Mouse (Mus musculus): ENCODE data around the gene Adh1.
A peak's percentile ranks its signal among the peaks of the same experiment; 100 is the strongest.

Adh1 gene

DNA sequence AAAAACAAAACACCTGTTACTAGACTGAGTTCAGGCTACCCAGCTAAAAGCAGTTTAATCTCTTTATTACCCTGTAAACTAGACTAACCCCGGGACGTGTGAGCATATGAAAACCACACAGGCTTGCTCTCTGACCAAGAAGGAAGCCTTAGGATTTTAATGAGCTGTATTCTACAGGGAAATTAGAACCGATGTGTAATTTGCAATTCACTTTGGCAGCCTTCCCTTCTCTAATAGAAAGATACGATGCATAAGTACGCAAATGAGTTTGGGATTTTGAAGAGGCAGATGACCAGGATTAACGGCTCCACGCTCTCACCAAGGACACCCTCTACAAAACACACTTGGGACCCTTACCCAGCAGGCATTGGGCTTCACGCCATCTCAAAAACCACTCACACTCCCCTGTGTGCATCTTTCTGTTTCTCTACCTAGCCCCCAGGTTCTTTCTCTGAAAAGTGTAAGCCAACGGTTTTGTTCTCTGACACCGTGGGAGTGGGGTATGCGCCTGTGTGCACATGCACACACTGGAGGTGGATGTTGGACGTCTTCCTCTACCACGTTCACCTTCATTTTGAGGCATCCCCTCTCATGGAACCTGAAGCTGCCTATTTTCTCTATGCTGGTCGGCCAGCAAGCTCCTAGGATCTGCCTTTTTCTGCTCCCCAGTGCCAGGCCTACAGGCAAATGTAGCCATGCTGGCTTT, 18.6 kb upstream of the Adh1 start:
- DNase-seq = peak in 1 of 2 experiments; percentile 27

DNA sequence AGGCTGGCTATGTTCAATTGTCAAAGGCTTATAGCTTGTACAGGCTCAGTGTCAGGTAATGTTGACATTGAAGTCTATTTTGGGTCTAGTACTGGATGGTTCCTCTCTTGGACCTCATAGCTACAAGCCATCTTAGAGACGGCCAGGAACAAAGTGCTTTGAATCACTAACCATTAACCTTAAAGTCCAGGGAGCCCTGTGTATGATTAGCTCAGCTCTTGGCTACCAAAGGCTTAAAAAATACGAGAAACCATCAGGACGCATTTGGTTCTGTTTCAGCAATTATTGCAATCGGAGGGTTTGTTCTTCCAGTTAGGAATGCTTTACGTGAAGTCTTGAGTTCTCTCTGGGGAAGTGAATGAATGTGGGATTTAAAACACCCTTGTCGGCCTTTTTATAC, 17.9 kb upstream of the Adh1 start:
- peak; percentile 43 to 84 for DNase-seq

DNA sequence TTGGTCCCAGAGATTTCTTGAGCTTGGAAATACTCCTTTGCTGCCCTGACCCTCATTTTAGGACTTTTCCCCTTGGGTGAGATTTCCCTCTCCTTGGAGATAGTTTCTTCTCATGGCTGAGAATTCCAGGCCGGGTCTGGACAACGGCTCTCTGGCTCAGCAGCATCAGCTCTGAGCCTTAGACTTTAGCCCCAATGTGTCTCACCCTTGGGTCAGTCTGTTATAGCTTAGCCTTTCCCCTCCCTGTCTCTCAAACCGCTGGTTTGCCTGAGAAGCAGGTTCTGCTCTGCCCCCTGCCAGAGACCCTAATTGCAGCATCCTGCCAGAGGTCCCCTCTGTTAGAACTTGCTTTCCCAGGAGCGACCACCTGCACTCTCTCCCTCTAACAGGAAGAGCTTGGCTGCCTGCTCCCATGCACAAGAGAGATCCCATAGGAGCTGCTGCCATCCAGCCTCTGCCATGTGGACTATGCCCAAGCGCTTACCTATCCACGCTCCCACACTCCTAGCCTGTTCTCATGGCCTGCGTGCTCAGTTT, 16.4 kb upstream of the Adh1 start:
- DNase-seq = peak; percentile 60 to 72

DNA sequence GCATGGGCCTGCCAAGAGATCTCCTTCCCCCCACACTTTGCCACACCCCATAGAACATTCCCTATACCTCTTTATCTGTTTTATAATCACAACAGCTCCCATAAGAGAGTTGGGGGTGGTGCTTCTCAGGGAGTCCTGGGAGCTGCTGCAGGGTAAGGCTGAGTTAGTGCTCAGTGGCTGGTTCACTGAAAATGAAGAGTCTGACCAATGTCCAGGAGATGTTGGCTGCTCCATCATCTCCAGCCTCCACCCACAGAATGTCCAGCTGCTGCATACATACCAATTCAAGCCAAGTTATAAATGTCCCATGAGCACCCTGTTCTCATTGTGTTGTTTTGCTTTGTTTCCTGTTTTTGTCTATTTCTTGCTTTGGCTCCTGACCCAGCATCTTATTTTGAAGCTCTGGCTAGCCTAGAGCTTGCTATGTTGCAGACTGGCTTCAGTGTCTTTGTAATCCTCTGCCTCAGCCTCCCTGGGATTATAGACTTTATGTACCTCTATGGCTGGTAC, 14.2 kb upstream of the Adh1 start:
- DNase-seq = no peak

DNA sequence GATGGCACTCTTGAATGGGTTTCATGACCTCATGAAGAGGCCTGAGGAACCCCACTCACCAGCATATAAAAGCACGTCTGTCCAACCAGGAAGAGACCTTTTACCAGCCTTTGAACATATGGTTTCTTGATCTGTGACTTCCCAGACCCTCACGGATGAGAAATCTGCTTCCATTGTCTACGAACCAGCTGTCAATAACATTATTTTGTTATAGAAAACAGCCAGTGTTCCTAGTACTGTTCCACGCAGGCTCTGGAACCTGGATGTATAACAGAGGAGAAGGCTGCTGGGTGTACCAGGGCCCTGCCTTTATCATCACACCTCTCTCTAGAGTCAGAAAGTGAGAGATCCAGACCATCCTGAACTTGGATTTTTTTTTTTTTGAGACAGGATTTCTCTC, 13.6 kb upstream of the Adh1 start:
- DNase-seq = no peak

DNA sequence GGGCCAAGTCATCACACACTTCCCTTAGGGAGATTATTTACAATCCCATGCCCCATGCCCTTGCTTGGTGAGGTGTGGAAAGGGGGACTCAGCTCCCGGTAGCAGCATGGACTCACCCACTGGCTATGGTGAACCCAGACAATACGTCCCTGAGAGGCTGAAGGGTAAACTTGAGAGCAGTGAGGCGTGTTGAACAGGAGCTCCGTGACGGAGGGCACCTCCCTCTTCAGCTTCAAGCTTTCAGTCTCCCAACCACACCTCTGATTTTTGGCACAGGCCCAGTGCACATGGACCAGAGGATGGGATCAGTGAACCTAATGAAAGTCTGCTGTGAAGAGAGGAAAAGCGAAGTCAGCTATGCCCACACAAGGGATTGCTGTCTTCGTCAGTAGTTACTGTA, 12.8 kb upstream of the Adh1 start:
- DNase-seq = peak; percentile 94 to 96

DNA sequence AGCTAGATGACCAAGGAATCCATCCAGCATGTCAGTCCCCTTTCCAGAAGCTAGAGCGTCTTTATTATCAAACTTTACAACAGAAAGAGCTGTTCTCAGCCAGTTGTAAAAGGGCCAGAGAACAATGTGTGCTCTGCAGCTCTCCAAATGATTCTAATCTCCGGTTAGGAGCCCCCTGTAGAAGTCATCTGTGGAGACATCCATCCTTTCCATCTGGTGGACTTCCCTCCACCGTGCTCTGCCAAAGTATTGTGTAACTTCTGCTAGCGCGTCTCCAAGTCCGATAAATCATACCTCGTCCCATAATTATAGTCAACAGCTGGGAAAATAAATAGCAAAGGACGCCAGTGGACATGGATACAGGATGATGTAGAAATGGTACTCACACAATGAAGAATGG, 12.0 kb upstream of the Adh1 start:
- peak; percentile 36 to 64 for DNase-seq

DNA sequence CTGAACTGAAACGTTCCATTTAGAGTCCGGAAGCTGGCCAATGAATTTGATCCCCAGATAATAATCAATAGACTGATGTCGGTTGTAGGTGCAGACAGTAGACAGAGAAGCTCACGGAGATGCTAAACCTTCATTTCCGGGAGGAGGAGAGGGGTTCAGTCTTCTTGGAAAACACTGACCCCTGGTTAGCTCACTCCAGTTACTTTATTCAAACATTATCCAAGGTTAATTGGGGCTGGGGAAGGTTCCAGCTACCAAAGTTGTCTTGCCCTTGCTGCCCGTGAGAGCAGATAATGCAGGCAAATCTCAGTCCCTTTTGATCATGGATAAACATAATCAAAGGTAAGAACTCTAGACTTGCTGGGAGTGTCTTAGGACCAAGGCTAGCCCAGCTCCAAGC, 9.6 kb upstream of the Adh1 start:
- peak in 1 of 2 experiments; percentile 35 for DNase-seq

DNA sequence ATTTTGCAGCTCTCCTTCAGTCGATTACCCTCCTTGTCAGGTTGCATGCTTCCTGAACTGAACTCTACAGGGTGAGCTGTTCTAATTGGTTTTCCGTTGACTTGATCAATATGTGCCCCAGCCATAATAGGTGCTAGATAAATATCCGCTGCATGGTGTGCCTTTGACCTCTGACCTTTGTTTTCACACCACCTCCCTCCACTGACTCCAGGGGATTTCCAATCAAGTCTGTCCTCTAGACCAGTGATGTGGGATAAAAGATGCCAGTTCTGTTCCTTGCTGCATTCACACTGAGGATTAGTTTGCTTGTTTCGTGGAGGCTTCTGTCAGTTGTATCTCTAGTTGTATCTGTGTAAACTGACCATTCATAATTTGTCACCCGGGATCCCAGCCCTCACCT, 6.6 kb upstream of the Adh1 start:
- DNase-seq = no peak

DNA sequence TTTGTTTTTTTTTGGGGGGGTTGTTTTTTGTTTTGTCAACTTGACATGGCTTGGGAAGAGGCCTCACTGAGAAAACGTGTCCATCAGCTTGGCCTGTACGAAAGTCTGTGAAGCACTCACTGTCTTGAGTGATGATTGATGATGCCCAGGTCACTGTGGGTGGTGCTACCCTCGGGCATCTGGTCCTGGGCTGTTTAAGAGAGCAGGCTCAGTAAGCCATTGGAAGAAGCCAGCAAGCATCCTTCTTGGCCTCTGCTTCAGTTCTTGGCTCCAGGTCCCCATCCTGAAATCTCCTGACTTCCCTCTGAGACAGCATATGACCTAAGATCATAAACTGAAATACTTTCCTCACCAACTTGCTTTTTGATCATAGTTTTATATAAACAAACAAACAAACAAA, 5.4 kb upstream of the Adh1 start:
- no peak for DNase-seq

DNA sequence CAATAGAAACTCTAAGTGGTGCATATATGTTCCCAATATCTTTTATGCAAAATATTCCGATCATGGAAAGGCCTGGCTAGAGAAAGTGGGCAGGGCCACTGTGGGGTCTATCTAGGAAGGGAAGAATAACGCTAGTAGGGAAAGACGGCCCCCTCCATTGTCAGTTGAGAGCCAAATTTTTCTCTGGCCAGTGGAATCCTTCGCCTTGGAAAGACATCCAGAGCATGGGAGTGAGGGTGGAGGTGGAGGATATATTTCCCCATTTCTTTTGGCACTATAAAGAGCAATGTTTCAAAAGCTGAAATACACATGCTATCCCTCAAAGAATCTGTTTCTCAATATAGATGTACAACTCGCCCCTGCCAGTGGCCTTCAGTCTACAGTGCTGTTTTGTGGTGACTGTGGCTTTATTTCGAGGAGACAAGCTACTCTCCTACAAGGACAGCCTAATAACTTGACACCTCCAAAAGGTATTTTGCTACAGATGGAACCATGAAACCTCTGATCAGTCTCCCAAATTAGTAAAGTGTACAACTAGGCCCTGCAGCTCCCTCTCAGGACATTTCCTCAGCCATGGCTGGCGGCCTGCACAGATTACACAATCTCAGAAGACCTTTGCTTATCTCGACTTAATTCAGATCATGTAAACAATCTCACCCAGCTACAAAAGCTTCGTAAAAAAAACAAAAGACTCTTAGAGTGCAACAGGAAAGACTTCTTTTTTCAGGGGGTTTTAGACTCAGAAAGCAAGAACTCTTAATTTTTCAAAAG, 4.8 kb upstream of the Adh1 start:
- no peak for DNase-seq

DNA sequence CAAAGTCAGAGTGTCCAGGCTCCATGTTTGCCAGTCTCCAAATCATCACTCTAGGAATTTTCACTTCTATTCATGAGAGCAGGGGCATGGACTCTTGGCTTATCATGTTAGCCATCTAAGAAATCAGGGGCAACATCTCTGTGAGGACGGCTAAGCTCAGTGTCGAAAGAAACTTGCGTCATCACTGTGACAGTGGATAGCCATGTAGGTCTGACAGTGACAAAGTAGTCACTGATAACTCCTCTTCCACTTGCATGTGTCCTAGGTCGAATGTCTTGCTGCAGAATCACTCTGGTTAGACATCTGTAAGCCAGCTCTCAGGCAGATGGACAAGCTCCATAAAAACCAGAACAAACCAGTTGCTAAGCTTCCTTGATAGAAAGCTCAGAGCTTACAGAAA, 1.8 kb downstream of the Adh1 start:
- DNase-seq = no peak

DNA sequence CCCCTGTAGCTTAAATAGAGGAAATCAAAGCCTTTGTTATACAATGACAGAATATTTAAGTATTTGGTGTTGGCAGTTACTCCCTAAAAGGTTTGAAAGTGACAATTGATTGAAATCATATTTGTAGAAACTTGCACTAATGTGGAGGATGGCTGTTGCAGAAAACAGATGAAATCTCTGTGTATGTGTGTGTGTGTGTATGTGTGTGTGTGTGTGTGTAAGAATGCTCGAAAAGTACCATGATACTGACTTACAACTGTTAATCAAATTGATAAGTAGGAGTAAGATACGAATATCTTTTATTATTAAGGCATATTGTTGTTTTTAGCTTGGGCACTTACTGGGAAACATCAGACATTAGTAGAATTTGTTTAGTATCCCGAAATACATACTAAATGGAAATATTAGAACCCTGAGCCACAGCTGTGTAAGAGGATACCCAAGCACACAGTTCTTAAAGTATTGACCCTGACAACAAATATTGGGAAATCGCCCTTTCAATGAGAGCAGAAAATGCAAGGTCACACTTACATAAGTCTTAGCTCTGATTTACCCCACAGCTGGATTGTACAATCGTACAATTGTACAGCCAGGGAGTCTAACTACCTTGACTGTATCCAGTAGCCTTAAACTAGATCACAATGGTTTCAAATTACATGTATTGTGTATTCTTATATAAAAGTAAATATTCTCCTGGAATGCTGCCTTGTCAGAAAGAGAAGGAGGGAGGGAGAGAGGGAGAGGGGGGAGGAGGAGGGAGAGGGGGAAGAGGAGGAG, 2.6 kb downstream of the Adh1 start:
- no peak for DNase-seq

DNA sequence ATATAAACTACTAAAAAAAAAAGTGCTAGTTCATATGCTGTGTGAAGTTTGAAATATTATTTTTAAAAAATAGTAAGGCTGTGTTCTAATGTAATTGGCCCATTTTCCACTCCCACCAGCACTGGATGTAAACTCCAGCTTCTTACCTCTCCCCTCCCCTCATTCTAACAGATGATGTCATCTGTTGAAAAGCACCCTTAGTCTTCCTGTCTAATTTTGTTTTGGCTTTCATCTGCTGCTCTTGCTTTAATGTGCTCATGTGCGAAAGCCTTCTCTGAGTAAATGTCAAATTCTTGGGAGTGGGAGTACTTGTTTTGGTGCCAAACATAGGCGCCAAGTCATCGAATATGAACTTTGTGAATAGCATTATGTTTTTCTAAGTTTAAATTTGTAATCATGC, 3.9 kb downstream of the Adh1 start:
- no peak for DNase-seq

DNA sequence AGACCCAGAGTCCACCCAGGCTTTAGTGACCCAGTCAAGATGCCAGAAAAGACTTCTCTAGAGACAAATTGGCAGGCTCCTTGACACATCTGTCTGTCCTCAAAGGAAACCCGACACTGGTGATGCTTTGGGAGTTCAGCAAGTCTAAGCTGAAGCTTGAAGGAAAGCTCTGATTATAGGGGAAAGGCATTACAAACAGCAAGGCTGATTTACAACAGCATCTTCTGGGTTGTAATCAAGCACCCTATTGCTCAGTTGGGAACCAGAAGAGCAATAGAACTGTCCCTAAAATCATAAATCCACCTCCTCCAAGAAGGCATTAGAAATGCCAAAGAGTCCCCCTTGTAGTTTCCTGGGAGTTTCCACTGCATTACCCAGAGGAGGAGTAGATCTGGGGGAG, 9.7 kb downstream of the Adh1 start:
- no peak for DNase-seq

DNA sequence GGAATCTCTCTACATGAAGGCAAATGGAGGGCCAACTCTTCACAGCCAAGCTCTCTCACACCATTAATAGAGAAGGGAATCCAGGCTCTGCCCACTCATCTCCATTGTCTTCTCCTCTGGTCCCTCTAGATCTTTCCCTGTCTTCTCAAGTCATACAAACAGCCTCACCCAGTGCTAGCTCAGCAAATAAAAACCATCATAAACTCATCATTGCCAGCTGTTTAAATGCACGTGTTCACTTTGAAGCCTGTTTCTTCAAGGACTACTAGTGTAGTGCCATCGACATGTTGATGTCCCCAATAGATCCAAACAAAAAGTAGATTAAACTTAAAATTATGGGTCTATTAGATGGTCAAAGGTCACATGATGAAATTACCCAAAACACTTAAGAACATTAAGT, 10.5 kb downstream of the Adh1 start:
- no peak for DNase-seq

DNA sequence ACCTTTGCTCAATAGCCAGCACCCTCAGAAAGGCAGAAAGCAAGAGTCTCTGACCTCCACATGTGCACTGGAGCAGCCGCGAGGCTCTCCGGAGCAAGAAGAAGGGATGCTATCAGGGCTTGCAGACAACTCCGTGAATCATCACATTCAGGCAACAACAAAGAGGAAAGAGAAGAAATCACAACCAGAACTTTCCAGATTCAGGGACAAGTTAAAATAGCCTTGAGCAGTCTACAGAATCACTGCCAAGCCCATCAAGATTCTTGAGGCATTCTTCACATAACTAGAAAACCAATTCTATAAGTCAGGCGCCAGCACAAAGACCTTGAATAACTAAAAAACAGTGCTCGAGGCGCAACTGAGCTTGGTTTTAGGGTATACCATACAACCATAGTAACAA, 12.3 kb downstream of the Adh1 start:
- DNase-seq = no peak

DNA sequence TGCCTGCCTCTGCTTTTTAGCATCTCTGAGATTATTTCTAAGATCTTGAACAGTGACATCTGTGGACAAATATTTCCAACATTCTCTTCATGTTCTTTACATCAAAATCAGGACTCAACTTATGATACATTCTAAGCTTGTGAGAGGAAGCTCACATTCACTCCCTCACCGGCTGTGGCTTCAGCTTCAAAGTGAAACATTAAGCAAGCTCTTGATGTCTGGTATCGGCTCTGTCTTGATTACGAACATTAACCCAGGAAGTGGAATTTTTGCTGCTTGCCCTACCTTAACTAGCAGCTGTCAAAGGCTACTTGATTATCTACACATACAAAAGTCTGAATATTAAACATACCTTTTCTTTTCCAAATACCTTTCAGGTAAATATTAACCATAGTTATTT, 14.3 kb downstream of the Adh1 start:
- no peak for DNase-seq

DNA sequence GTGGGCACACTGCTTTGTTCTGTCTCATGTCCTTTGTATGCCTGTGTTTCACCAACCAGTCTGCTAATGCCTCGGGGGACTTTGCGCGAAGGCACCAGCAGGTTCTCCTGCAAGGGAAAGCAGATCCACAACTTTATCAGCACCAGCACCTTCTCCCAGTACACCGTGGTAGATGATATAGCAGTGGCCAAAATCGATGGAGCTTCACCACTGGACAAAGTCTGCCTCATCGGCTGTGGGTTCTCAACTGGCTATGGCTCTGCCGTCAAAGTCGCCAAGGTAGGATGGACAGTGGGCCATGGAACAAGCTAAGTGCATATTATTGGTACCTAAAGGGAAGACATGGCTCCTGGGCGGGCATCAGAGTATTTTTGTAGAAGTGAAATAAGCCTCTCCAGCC, 21.8 kb downstream of the Adh1 start:
- DNase-seq = no peak

DNA sequence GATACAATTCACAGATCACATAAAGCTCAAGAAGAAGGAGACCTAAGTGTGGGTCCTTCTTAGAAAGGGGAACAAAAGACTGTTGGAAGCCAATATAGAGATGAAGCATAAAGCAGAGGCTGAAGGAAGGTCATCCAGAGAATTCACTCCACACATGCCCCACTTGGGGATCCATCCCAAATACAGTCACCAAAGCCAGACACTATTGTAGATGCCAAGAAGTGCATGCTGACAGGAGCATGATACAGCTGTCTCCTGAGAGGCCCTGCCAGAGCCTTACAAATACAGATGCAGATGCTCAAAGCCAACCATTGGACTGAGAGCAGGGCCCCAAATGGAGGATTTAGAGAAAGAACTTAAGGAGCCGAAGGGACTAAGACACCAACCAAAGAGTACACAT, 23.0 kb downstream of the Adh1 start:
- DNase-seq = no peak

DNA sequence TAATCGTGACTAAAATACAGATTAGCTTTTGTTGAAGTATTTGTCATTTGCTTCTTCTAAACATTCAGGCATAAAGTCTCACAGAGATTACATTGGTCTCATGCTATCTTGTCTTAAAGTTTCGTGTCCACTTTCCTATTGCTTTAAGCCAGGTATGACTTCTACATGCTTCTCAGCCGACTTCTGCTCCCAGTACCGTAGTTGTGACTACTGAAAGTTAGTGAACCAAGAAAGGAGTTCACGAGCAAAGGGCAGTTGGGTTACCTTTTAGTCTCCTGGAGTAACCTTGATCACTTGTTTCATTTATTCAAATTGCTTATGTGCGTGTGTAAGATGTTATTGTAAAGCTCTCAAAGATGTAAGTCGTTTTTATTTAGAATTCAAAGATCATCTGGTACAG, 25.2 kb downstream of the Adh1 start:
- no peak for DNase-seq

DNA sequence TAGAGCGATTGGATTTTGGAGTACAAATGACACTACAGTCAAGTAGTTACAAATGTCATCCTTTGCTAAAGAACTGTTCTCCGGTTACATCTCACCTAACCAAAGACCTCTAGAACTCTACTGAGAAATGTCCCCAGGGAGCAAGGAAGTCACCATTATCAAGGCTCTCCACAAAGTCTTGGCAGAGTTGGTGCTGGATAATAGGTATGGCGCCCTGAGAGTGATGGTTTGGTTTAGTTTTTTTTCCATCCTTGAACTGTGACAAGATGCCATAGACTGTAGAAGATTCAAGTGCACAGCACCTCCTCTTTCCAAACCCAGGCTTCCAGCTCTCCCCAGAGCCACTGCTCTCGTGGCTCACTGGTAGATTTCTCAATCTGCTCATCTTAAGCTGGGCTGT, 26.9 kb downstream of the Adh1 start:
- no peak for DNase-seq

DNA sequence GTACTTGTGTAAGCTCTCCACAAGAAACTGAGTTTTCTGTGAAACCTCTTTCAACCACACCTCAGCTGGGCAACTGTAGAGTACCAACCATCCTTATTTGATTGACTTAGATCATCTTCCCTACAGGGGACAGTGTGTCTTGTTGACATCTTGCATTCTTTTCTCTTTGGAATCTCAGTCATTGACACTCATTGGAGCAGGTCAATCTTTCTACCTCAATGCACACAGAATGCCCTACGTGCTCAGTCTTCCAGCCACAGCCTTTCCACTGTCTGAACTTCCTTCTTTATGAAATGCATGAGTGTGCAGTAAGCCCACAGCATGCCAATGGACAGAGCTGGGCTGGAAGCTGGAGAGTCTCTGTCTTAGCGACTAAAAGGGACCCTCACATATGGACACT, 29.9 kb downstream of the Adh1 start:
- DNase-seq = peak in 1 of 2 experiments; percentile 57

Data from kidney, postnatal 36 days (tissue).